Mouse (Mus musculus): Measurements from ENCODE around the gene Pbx3.

DNA sequence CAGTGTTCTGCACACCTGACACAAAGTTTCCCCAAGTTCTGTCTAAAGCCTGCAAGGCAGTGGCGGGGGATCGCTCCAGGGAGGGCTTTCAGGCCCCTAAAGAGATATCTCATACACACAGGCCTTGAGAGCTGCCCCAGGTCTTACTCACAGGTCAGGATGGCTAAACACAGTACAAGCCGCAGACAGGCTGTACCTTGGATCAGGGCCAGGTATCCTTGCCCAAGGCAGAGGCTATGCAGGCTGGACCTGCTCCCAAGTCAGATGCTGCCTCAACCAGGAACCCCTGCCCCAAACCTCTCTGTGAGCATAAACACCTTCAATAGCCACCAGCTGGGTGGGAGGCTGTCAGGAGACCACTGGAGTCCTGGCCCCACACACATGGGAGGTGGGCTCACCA, 215.2 kb downstream of the Pbx3 start:
- no peak for TF ChIP-seq TAL1 (IDR thresholded peaks at IDR 0.05; ENCODE audit: low read length)
- no peak for TF ChIP-seq GATA1 (IDR thresholded peaks at IDR 0.05; ENCODE audit: low read length)
